Mouse (Mus musculus) effector memory CD4-positive, alpha-beta T cell, adult 5 months (primary cell): Measurements from ENCODE around the gene Eif2ak2. TPM values are rescaled to one million over a fixed set of nuclear protein-coding genes. Genes with fewer than 3 reads are reported as not detected.

Experiments used
- polyA plus RNA-seq: library from polyadenylated mRNA; unstranded; fragments of 100-300 nt; shearing (Covaris generic); gene quantifications from one replicate; pipeline ENCODE4 v1.2.1, GENCODE M21; 2017

Eif2ak2 gene
- 5.5 TPM for polyA plus RNA-seq

GRCm38 (mm10) chr17:78882401-78883112 is at the start of gene Eif2ak2:
TSS of gene Eif2ak2 (minus strand) at chr17:78882573.

DNA sequence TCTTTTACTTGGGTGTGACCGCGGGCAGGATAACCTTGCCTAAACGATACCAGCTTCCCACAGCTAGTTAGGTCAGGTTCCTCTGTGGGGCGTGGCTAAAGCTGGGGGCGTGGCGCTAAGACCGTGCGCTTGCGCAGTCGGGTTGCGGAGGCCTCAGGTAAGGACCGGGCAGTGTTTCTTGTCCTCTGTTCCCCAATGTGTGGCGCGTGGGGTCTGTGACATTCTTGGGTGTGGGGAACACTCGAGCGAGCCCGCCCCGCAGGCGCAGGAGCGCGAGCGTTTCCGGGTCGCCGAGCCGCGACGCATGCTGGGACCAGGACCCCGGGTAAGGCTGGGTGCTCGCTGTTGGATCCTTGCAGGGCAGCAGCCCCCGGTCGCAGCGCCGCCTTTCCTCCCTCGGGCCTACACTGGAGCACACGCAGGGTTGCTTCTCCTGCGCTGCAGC is 34.0 kb upstream of the Eif2ak2 start, which contains the start of gene Cebpzos:
Gene Cebpzos (plus strand): TSS at position 132 of the 445 bp plus-strand sequence.

DNA sequence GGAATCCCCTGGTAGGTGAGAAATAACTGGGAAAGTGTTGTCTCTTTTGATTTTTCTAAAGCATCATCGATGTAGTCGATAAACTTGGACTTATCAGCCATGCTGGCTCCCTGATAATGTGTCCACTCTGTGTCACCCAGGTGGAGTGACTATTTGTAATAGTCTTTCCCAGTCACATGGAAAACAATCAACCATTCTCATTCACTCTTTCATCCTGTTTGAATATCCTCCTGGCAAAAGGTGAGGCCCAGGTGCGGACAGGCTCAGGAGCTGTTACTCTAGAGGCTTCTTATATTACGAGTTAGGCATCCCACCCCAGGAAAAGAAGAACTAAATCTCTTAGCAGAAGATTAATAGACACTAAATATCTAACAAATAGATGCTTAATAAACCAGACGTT is 24.5 kb upstream of the Eif2ak2 start, which contains the start of gene Sult6b1:
Gene Sult6b1 (minus strand): TSS at position 101 of the 400 bp plus-strand sequence.

DNA sequence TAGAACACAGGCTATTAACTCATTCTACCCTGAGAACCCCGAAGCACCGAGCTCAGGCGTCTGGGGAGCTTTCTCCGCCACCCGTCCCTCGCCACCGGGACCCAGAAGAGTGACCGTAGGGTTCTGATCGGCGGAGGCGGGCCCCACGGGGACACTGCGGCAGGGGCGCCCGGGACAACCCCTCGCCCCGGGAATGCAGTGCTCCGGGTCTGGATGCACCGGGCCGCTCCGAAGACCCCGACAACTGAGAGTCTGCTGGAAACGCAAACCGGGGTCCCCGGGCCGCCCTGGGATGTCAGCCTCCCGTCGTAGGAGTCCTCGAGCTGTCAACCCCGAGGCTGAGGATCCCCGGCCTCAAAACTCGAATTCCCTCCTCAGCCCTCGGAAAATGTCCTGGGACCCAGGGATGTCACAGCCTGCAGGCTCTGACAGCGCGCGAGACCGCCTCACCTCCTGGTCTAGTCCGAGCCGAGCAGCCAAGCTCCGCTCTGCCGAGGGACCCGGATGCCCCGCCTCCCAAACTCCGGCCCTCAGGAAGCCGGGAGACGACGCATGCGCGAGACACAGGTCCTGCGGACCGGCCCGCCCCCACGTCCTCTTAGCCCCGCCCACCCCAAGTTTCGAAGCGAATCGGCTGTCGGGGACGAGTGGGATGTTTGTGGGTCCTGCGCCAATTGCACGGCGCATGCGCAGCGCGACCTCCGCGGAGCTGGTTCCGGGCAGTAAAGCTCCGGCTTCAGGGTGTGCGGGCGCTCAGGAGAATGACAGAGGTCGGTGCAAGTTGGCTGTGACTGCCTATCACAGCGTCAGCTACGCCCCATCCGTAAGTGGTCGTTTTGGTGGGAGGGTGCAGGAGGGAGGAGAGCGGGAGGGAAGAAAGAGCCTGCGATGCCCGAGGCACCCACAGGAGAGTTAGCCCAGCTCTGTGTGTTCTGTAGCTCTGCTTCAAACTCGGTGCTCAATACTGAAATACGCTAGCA is 47.2 kb downstream of the Eif2ak2 start, which contains the start of the genes Heatr5b and Gpatch11:
Gene Heatr5b (minus strand): TSS at position 509 of the 980 bp plus-strand sequence.
Gene Gpatch11 (plus strand): TSS at position 712 of the 980 bp plus-strand sequence.

Other genes starting within 250 kb of the Eif2ak2 start
- gene Strn, start 145.4 kb downstream of the Eif2ak2 start, polyA plus RNA-seq, result 17.6 TPM
- gene Heatr5b, start 47.2 kb downstream of the Eif2ak2 start, polyA plus RNA-seq, result 23.3 TPM
- gene Gpatch11, start 47.0 kb downstream of the Eif2ak2 start, polyA plus RNA-seq, result 43.9 TPM
- gene Sult6b1, start 24.4 kb upstream of the Eif2ak2 start, polyA plus RNA-seq, result not detected
- gene Cebpzos, start 33.9 kb upstream of the Eif2ak2 start, polyA plus RNA-seq, result 22.1 TPM
- gene Cebpz, start 54.5 kb upstream of the Eif2ak2 start, polyA plus RNA-seq, result 110 TPM
- 25.0 TPM for gene Ndufaf7, start 54.6 kb upstream of the Eif2ak2 start, polyA plus RNA-seq
- 20.3 TPM for gene Prkd3, start 138.2 kb upstream of the Eif2ak2 start, polyA plus RNA-seq
- 12.3 TPM for gene Qpct, start 169.3 kb upstream of the Eif2ak2 start, polyA plus RNA-seq